Mouse (Mus musculus) layer of hippocampus, postnatal 25 days (tissue): ENCODE results near the gene 2410137M14Rik. TPM values are rescaled to one million over a fixed set of nuclear protein-coding genes. Genes with fewer than 3 reads are reported as not detected.
"Not testable (repeated sequence)": the region's sequence is repeated elsewhere in the genome, so short reads cannot be mapped to it uniquely, and the experiment has no call there.

ENCODE experiments used
- DNase-seq, 2 experiments: peaks; one replicate each; pipeline ENCODE4 v3.0.0; 2022; ENCODE audit warnings: mixed read lengths in 2 of 2, low spot score in 1 of 2; ENCODE audit errors: extremely low spot score in 1 of 2
- total RNA-seq, 2 experiments: library from RNA; stranded (reverse); gene quantifications; 2 replicates each; pipeline ENCODE4 v1.2.3; 2021

2410137M14Rik gene
- total RNA-seq, result under 1 TPM in 1 of 2 experiments, not detected in 1; 0.32 TPM

GRCm38 (mm10) chr17:36981221-36981813 lies at the start of gene 2410137M14Rik:
Gene 2410137M14Rik (minus strand): TSS chr17:36981237.
- peak in 1 of 2 experiments; percentile 15 for DNase-seq

DNA sequence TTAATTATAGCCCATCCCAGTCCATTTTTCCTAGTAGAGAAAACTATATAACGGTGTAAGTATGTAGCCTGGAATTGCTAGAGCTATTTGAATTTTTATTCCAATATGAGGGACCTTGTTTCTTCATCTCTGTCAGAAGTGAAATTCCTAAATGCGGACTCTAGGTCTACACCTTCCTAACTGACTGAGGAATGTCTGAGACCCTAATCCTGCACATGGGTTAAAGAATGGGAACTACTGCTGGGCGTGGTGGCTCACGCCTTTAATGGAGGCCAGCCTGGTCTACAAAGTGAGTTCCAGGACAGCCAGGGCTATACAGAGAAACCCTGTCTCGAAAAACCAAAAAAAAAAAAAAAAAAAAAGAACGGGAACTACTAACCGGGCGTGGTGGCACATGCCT lies 48.1 kb upstream of the 2410137M14Rik start:
- no peak for DNase-seq

- DNase-seq, result peak; percentile 90 to 92
Measured at GRCm38 (mm10) chr17:37028683-37029120, 47.7 kb upstream of the 2410137M14Rik start.

DNA sequence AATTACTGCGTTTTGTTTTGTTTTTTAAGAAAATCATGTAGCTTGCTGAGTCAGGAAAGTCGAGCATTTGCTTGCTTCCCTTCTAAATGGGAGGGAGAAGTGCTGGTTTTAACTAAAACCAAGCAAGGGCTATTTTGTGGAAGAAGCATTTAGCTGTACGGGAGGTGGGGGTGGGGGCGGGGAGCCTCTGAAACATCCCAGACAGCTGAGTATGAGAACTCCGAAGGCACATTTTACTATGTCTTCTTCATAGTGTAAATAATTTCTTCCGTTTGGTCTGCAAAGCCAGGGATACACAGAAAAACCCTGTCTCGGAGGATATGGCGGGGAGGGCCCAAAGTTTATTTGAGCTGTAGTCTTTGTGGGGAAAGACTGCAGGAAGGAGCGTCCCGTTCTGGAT lies 47.2 kb upstream of the 2410137M14Rik start:
- DNase-seq, result no peak

- no peak for DNase-seq
Measured at GRCm38 (mm10) chr17:37027486-37027885, 46.4 kb upstream of the 2410137M14Rik start.

GRCm38 (mm10) chr17:37026425-37026824 lies 45.4 kb upstream of the 2410137M14Rik start:
- DNase-seq, result no peak

- no peak for DNase-seq
Measured at GRCm38 (mm10) chr17:37022628-37023576, 41.9 kb upstream of the 2410137M14Rik start, which contains the start of gene Mog. Gene Mog (minus strand): TSS chr17:37023398.

DNA sequence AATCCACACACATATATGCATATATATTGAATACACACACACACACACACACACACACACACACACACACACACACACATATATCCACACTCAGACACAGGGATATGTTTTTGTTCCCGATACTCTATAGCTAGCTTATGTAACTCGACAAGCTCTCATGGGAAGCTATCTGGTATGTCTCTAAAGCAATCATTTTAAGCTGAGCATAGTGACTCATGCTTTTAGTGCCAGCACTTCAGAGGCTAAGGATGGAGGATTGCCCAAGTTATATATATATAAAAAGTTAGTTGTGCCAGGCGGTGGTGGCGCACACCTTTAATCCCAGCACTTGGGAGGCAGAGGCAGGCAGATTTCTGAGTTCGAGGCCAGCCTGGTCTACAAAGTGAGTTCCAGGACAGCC lies 38.2 kb upstream of the 2410137M14Rik start:
- DNase-seq, result not testable (repeated sequence)

DNA sequence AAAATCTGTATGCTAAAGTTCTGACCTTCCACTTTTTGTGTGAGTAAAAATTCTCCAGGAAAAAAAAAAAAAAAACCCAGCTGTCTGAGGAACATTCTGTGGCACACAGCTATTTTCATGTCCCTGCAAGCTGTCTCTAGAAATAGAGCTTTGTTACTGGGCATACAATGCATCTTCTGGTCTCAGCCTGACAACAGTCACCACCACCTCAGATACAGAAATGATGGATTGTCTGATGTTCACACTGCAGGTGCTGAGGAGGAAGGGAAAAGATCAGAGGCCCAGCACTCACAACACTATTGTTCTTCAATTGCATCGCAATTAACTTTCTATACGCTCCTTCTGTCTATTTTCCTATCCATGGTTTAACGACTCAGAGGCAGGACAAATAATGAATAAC lies 37.3 kb upstream of the 2410137M14Rik start:
- no peak for DNase-seq

DNA sequence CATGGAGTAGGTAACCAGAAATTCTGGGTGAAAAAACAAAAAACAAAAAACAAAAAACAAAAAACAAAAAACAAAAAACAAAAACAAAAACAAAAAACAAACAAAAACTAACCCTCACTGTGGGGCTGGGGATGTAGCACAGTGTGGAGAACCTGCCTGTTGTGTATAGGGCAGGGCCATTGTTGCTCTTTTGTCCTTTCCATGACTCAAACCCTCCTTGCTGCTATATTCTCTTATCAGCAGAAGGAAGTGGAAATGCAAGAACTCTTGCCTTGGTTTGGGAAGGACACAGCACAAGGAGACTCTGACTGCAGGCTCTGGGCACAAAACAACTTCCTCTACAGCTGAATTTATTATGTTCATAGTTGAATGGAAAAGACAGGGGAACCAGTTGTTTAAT lies 35.3 kb upstream of the 2410137M14Rik start:
- DNase-seq, result no peak

DNA sequence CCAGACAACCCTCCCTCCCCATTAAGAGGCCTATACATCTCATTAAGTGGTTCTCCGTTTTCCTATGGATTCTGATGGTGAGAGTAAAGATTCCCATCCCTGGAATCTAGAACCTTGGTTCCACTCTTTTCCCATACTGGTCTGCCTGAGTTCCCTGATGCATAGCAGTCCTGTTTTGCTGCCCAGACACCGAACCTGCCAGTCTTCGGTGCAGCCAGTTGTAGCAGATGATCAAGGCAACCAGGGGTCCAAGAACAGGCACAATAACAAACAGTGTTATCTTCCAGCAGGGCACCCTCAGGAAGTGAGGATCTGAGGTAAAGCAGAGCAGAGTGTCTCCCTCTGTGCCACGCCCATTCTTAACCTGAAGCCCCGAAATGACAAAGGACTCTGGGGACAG lies 31.1 kb upstream of the 2410137M14Rik start:
- DNase-seq, result no peak

DNA sequence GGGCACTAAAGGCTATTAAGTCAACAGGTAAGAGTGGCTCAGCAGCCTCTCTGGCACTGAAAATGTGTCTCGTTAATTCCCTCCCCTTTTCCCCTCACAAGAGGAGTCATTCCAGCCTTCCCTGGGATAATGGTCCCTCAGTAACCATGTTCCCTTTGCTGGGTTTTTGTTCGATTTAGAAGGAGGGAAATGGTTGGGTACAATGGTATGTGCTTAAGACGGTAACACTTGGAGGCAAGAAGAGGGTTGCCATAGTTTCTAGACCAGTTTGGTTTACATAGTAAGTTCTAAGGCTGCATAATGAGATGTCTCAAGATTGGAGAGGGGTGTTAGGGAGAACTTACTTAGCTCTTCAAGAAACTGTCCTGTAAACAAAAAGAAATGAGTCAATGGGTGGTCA lies 30.7 kb upstream of the 2410137M14Rik start:
- DNase-seq, result no peak

GRCm38 (mm10) chr17:37009460-37010042 lies 28.5 kb upstream of the 2410137M14Rik start:
- DNase-seq, result no peak

DNA sequence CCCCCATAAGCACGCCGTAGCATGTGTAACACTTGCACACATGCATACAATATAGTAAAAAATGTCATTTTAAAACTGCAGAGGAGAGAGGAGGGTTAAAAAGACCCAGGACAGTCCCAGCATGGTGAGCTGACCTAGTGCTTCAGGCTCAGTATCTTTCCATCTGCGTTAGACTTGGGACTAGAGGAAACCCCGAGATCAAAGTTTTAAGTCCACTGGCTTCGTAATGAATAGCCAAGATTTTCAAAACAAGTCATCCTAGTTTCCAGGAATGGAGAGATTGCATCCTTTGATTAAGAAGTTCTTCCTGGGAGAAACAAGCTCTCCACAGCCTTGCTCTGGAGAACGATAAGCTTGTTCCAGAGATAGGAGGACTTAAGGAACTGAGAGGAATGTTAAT lies 27.1 kb upstream of the 2410137M14Rik start:
- DNase-seq, result no peak

DNA sequence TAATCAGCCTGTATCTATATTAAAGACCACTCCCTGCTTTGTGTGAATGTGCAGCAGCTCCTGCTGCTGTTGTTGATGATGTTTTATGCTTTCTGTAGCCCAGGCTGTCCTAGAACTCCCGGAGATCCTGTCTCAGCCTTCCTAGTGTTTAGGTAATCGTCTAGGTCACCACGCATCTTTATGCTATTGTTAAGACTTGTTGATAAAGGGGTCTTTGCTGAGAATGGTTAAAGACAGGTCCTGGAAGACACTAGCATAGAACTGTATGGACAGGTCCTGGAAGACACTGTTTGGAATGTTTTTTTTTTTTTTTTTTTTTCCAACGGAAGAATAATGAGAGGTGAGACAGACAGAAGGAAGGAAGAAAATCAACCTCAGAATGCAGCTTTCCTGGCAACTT lies 22.3 kb upstream of the 2410137M14Rik start:
- no peak for DNase-seq

GRCm38 (mm10) chr17:37002364-37003330 lies 21.6 kb upstream of the 2410137M14Rik start:
- DNase-seq, result peak; percentile 17 to 36

GRCm38 (mm10) chr17:37000863-37001262 lies 19.8 kb upstream of the 2410137M14Rik start, which contains the start of gene Zfp57:
Gene Zfp57 (plus strand): TSS chr17:37001163.
- no peak for DNase-seq

GRCm38 (mm10) chr17:36998477-36998876 lies 17.4 kb upstream of the 2410137M14Rik start:
- no peak for DNase-seq

GRCm38 (mm10) chr17:36997033-36997735 lies 16.1 kb upstream of the 2410137M14Rik start:
- DNase-seq, result peak; percentile 59 to 93
